Mouse (Mus musculus) gastrocnemius, postnatal 14 days (tissue): Measurements from ENCODE around the gene Myh2. TPM values are rescaled to one million over a fixed set of nuclear protein-coding genes. Genes with fewer than 3 reads are reported as not detected.

Experiments
- DNase-seq: peaks from one replicate; pipeline ENCODE4 v3.0.0; 2021; ENCODE audit warnings: mixed read lengths
- intact Hi-C: fragments of 180-260 bp; cut with DNase I; formaldehyde crosslinking; loops from one replicate; pipeline ENCODE4 v1.15.1; 2025; ENCODE audit warnings: low total_unique reads
- total RNA-seq, 2 experiments: library from RNA; stranded (reverse); gene quantifications; 2 replicates each; pipeline ENCODE4 v1.2.3; 2021

Myh2 gene
- total RNA-seq, 2 experiments from 2014 or later, result 1,817 to 1,833 TPM

- intact Hi-C loops, result no loop called here
Measured at GRCm38 (mm10) chr11:67229166-67229565, 58.3 kb downstream of the Myh2 start.

GRCm38 (mm10) chr11:67229946-67230345 lies 59.1 kb downstream of the Myh2 start:
- DNase-seq, result no peak

More at GRCm38 (mm10) chr11:67229166-67229565, 58.3 kb downstream of the Myh2 start:
- no peak for DNase-seq

GRCm38 (mm10) chr11:67235639-67236358 lies 65.0 kb downstream of the Myh2 start:
- DNase-seq, result peak; percentile 59
- intact Hi-C loops, result loop anchor here (5.0 kb wide), 1 partner anchor 123 kb away; no protein-coding TSS in a partner anchor

More at GRCm38 (mm10) chr11:67229946-67230345, 59.1 kb downstream of the Myh2 start:
- intact Hi-C loops, result no loop called here

- no peak for DNase-seq
- intact Hi-C loops, result loop anchor here (5.0 kb wide), 1 partner anchor 124 kb away; no protein-coding TSS in a partner anchor
Measured at GRCm38 (mm10) chr11:67236799-67237198, 66.0 kb downstream of the Myh2 start.

GRCm38 (mm10) chr11:67237481-67238079 lies 66.8 kb downstream of the Myh2 start, which contains the start of gene Myh4:
TSS of gene Myh4 (plus strand) at chr11:67238029.
- no peak for DNase-seq
- intact Hi-C loops, result loop anchor here (5.0 kb wide), 1 partner anchor 125 kb away; no protein-coding TSS in a partner anchor

GRCm38 (mm10) chr11:67241051-67241450 lies 70.2 kb downstream of the Myh2 start:
- DNase-seq, result no peak
- intact Hi-C loops, result no loop called here

Other genes with a start within 250 kb of the Myh2 start
- gene Tmem238l, start 214.4 kb upstream of the Myh2 start, total RNA-seq, result not detected
- 1 to 10 TPM; 1.0 TPM for gene Tmem220, start 145.9 kb upstream of the Myh2 start, total RNA-seq
- gene Adprm, start 118.4 kb upstream of the Myh2 start, total RNA-seq, result 1 to 10 TPM; 5.6 to 7.8 TPM
- gene Sco1, start 118.4 kb upstream of the Myh2 start, total RNA-seq, result 1 to 10 TPM; 8.5 to 8.6 TPM
- gene Myh3, start 92.7 kb upstream of the Myh2 start, total RNA-seq, result 10 to 100 TPM; 33.8 to 49.2 TPM
- 1,000 to 10,000 TPM; 3,624 to 4,119 TPM for gene Myh1, start 29.0 kb downstream of the Myh2 start, total RNA-seq
- gene Myh4, start 67.0 kb downstream of the Myh2 start, total RNA-seq, result over 10,000 TPM; 25,036 to 26,595 TPM
- gene Myh8, start 106.1 kb downstream of the Myh2 start, total RNA-seq, result 100 to 1,000 TPM; 405 to 432 TPM
- gene Myh13, start 150.6 kb downstream of the Myh2 start, total RNA-seq, result 1 to 10 TPM; 4.0 to 5.2 TPM